Mouse (Mus musculus) thymus, postnatal 14 days (tissue): Measurements from ENCODE around the gene 1600002K03Rik.

ENCODE experiments used
- DNase-seq: peaks from one replicate; pipeline ENCODE4 v3.0.0; 2021

1600002K03Rik gene

DNA sequence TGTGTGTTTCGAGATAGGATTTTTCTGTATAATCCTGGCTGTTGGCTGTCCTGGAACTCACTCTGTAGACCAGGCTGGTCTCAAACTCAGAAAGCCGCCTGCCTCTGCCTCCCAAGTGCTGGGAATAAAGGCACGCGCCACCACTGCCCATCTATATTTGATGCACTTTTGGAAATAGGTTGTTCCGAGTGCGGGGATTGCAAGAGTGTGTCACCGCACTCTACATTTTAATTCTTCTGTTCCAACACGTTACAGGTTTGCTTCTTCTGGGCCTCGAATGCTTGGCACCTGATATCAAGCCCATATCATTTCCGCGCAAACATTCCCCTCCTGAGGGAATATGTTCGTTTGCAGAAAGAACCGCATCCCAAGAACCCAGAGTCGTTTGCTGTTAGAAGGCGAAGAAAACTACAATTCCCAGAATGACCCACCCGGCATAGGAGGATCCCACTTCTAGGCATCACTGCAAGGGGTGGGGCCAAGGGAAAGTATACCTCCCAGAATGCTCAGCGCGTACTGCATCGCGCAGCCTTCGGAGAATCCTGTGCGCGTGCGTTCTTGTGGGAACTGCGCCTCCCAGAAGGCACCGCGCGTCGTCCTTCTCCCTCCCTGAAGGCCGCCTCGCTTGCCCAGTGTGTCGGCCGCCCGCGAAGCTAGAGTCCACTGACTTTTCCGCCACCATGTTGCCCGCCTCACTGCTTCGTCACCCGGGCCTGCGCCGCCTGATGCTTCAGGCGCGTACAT is 30.8 kb upstream of the 1600002K03Rik start:
- DNase-seq: peak; percentile 95

DNA sequence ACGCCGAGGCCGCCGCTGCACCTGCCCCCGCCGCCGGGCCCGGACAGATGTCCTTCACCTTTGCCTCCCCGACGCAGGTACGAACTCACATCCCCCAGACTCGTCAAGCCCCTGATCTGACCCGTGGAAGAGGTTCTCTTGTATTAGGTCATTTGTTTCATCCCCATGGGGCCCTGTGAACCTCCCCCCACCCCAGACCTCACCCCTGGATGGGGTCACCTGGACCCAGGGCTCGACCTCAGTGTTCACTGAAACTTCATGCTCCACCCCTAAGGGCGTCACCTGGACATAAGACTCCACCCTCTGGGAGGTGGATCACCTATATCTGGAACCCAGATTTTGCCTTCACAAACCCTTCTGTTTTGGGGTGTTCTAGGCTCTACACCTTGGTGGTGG is 30.2 kb upstream of the 1600002K03Rik start:
- no peak for DNase-seq

DNA sequence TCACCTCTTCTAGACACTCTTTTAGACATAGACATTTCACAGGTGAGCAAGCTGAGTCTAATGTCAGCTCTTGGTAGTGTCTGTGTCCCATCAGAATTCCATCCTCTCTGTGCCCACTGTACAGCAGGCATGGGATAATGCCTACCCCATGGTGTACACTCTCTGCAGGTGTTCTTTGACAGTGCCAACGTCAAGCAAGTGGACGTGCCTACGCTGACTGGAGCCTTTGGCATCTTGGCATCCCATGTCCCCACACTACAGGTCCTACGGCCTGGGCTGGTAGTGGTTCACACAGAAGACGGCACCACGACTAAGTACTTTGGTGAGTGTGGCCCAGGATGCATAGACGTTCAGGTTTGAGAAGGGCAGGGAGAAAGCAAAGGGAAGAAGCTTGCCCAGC is 29.1 kb upstream of the 1600002K03Rik start:
- no peak for DNase-seq

DNA sequence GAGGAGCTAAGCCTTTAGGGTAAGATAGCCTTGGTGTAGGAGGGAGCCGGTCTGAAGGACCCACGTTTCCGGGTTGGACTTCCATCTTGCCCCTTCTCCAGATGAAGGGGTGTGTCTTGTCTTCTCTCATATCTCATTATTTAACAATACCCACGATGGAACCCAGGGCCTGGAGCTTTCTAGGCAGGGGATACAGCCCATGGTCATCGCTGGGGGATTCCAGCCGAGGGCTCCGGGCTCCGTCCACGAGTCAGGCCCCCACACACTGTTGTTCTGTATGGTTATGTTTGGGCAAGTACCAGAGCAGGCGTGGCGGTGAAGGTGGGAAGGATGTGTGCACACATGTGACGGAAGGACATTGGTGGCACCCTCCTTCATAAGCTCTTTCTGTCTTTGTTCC is 28.6 kb upstream of the 1600002K03Rik start:
- DNase-seq: no peak

DNA sequence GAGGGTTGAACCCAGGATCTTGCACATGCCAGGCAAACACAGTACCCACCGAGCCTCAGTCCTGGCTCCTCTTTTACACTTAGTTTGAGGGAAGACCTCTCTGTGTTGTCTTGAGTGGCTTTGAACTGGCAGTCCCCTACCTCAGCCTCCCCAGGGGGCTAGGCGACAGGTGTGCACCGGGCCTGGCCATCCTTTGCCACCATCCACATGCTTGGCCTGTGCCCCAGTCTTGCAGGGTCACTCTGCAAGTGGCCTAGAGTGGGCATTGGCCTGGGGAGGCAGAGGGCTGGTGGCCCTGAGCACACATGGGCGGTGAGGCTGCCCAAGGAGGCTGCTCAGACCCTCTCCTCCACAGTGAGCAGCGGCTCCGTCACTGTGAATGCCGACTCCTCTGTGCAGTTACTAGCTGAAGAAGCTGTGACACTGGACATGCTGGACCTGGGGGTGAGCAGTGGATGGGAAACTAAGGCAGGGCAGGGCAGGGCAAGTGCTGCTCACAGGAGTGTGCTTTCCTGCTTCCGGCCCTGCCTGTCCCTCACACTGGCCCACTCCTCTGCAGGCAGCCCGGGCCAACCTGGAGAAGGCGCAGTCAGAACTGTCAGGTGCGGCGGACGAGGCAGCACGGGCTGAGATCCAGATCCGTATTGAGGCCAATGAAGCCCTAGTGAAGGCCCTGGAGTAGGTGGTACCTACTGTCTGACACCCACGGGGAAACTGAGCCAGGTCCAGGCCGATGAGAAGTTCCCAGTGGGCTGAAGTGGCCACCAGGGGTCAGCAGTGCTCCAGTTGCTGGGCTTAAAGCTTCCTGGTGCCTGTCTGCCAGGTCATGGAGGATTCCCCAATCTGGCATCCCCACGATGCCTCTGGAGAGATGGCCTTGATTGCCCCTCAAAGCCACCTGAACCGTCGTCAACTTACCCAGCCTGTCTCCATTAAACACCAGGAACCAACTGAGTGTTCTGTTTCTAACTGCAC is 27.6 kb upstream of the 1600002K03Rik start:
- peak; percentile 83 for DNase-seq

DNA sequence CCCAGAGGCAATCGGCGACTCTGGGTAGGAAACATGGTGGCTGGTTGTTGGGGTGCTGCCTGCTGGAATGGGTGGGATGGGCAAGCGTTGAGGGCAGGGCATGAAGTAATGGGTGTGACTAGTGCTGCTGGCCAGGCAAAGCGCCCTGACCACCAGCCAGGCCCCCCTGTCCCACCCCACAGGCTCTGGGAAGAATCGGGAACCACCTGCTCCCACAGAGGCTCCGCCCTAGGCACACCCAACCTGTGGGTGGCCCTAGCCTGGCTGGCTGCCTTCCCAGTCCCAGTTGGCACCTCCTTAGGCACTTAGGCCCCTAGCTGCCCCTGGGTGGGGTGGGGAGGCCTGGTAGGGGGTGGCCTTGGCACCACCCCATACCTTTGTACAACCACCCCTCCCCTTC is 26.8 kb upstream of the 1600002K03Rik start:
- DNase-seq: no peak

DNA sequence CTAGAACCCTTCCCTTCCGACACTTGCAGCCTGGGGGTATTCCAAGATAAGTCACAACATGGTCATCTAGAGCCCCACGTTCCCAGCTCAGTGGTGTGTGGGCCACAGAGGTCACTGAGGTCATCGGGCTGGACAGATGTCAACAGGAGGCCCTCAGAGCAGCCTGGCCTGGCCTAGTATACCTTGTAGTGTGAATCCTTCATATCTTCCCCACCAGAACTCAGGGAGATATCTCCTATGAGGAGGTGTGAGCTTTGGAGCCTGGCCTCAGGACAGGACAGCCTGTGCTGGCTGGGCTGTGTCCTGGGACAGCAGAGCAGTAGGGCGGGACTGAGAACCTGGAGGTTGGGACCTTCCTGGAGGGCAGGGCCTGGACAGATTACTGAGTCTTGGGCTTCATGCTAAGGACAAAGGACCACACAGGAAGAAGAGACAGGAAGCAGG is 26.2 kb upstream of the 1600002K03Rik start:
- DNase-seq: no peak

DNA sequence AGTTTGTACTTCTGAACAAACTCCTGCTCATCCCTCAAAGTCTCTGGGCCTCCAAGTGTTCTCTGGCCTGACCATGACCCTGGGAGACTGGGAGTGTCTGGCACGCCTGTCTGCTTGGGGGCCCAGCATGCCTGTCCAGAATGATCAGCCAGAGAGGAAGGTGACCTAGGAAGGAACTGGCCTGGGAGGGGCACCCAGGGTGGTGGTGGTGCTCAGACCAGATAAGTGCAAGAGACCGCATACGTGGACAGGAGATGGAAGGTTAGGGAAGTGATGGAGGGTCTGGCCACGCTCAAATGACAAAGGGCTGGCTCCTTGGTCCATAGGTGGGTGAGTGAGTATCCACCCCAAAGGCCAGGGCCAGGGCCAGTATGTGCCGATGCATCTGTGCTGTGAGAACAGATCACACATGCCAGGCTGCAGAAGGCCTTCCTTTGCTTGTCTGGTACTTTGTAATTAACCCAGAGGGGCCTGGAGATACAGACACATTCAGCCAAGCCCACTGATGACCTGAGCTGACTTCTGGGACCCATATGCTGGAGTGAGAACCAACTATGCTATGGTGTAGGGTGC is 25.5 kb upstream of the 1600002K03Rik start:
- DNase-seq: no peak

DNA sequence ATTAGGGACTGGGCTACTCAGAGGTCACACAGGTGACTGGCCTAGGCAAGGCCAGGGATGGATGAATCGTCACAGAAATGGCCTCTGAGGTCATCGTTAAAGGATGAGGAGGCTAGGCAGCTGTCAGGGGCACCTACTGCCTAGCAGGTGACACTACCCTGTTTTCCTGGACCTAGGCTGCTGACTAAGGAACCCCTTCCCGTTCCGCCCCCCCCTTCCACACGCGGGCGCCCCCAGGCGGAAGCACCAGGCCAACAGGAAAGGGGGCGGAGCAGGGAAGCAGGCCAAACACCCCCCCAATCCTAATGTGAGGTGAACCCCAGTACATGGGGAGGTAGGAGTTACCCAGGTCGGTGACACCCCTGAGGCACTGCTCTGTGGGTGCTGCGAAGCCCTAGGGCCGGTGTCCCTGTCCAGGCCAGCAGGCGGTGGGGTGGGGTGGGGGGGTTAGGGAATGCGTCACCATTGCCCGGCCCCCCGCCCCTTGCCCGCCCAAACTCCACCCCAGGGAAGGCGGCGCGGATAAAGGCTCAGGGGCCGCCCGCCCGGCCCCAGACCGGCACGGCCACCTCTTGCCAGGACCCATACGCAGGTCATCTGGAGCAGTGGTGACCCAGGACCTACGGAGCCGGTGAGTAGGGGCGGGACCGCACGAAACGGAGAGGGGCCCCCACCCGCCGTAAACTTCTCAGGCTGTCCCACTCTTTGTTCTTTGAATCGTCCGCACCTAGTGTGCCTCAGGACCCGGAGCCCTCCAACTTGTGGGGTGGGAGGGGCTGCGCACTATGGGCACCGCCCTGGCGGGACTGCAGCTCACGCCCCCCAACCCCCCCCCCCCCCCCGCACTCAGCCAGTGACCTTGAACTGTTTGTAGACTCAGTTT is 24.8 kb upstream of the 1600002K03Rik start, which contains the start of gene Midn:
Gene Midn (plus strand): TSS at position 554 of the 883 bp plus-strand sequence.
- peak; percentile 81 for DNase-seq

DNA sequence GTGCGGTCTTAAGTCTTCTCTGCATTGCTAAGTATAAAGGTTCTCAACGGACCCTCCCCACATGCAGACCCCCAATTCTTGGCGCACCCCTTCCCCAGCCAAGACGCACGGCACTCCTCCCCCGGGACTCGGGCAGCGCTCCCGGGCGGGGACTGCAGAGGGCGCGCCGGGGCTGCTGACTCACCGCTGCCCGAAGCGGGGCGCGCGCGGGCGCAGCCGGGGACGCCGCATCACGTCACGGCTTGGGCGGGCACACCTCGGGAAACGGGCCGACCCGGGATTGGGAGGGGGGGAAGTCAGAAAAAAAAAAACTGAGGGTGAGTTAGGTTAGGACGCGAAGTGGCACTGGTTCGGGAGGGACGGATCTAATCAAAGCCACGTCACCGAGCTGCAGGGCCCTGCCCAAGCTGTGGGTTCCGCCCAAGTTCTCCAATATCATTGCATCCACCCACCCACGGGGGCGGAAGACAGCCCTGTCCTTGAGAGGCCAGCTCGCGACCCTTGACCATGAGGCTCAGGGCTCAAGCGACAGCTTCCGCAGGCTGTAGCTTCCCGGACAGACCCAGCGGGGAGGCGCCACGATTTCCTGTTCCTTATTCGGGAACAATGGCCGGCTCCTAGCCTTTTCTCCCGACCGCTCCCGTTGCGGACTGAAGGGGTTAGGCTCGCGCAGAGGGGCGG is 24.0 kb upstream of the 1600002K03Rik start:
- DNase-seq: peak; percentile 96

DNA sequence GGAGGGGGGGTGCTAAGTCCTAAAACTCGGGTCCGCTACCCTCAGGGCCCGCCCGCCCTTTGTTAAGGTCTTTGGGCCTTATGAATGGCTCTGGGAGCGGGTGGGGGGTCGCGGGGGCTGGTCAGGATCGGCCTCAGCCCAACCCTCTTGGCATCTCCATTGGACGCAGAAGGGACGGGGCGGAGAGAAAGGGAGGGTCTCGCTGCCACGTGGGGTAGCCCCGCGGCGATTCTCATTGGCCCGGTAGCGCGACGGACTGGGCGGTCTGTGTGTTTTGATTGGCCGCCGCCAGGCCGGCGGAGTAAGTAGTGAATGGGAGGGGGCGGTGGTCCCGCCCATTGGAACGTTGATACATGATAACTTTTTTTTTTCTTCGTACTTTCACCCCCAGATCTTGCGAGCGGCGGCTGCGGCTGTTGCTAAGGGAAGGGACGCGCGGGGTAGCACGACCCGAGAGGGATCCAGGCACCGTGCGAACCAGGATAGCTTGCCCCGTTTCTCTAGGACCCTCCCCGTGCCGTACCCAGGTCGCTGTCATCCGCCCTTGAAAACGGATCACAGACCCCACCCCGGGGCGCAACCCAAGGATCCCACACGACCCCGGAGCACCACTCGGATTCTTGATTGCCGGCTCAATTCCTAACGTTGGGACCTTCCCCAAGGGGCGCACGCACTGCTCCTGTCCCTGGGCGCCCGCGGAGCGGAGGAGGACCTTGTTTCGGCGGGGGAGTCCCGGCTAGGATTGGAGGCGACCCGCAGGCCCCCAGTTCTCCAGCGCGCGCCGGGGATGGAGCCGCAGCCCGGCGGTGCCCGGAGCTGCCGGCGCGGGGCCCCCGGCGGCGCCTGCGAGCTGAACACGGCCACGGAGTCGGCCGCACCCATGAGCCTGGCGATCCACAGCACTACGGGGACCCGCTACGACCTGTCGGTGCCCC is 23.2 kb upstream of the 1600002K03Rik start:
- peak; percentile 98 for DNase-seq

DNA sequence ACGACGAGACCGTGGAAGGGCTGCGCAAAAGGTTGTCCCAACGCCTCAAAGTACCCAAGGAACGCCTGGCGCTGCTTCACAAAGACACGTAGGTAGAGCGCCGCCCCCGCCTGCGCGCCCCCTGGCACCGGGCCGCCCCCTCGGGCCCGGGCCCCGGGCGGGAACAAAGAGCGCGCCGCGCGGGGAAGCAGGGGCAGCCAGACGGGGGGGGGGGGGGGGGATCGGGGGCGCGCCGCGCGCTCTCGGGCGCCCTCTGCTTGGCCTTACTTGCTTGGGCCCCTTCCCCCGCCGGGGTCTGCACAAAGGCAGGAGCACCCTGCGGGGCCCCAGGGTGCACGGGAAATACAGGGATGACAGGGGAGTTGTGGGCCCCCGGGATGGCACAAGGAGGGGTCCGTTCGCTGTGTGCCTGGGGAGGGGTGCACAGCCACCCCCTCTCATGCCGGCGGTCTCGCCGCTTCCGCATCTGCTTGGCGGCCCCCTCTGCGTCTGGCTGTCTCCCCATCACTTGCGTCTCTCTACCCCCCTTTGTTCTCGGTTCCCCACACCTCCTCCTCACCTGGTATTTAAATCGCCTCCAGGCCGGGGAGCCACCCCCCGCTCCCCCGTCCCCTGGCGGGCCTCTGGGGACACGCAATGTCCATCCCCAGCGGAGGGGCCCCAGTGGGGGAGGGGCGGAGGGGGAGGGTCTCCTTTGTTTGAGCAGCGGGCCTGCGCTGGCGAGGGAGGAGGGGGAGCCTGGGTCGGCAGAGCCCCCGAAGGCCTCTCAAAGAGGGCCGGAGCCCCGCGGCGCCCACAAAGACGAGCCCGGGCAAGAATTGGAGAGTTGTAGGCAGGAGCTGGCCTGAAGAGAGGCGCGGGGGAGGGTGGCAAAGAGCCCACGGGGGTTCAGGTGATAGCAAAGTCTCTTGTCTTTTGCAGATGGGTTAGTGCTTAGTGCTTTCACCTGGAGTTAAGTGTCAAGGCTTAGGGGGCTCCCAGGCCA is 22.2 kb upstream of the 1600002K03Rik start:
- DNase-seq: peak; percentile 91

DNA sequence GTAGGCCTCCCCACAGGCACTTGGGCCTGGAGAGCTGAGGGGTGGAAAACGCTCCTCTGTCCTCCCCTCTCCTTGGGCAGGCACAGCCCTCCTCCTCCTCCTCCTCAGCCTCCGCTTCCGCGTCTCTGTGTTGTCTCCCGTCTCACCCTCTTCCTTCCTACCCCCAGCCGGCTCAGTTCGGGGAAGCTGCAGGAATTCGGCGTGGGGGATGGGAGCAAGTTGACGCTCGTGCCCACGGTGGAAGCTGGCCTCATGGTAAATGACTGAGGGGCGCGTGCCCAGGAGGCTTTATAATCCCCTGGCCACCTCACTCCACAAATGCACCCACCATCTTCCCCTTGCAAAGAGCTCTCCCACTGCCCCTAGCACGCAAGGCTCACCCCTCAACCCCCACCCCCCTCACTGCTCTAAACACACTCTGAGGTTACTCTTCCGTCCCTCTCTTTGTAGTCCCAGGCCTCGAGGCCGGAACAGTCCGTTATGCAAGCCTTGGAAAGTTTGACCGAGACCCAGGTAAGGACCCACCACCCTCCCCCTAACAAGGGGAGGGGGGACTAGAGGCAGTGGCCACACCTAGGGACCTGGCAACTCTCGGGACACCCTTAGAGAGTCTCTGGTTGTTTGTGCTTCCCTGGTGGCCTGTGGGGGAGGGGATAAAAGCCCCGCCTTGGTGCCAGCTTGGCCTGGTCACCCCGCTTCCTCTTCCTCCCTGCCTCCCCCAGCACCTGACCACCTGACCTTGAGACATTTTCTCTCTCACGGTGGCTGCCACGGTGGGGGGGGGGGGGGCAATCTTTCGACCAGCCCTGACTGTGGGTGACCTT is 21.3 kb upstream of the 1600002K03Rik start:
- DNase-seq: peak; percentile 79

DNA sequence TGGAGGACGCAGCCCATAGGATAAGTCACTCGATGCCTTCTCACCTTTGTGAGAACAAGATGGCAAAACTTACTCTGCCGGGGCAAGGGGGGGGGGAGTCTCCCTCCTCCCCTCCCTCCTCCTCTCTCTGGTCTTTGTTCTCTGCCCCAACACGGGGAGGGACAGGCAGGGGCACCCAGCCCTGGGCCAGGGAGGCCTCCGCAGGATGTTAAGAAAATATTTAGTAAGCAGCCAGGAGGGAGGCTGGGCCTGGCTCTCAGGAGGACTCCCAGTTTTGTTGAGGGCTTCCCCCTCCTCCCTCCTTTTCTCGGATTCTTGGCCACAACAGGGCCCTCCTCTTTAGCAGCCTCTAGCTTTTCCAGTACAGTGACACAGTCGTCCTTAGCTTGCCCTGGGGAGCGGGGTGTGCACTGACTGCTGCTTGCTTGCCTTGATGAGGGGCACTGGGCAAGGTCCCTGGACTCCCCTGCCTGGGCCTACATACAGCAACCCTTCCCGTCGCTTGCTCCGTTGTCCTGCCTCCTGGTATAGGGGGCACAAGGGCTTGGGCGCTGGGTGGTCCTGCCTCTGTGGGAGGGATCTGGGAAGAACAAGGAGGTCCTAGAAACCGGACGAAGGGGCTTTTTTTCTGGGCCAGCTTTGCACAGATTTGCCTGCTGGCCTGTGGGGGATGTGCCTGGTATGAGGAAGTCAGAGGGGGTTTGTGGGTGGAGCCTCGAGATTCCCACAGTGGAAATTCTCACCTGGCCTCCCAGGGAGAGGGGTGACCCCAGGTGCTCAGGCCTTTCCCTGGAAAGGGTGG is 20.5 kb upstream of the 1600002K03Rik start:
- peak; percentile 58 for DNase-seq

DNA sequence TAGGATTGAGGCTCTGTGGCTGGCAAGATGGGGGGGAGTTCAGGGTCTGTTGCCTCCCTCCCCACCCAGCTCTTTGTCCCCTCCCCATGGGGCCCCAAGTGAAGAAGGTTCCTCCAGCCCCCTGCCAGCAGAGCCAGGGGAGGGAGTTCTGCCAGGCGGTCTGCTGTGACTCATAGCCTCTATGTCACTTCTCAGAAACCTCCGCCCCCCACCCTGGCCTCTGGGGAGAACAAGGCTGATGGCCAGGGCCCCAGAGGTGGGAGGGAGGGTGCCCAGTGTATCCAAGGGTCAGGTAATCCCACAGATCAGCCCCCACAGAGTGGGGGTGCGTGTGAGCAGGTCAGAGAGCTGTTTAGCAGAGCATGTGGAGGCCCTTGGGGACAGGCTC is 19.9 kb upstream of the 1600002K03Rik start:
- DNase-seq: peak; percentile 42

DNA sequence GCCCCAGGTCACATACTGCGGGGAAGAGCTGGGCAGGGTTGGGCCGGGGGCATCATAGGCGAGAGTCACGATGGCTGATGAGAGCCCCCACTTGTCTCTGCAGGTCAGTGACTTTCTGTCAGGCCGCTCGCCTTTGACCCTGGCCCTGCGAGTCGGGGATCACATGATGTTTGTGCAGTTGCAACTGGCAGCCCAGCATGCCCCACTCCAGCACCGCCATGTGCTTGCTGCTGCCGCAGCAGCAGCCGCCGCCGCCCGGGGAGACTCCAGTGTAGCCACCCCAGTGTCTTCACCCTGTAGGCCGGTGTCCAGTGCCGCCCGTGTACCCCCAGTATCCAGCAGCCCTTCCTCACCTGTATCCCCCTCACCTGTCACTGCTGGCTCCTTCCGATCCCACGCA is 19.0 kb upstream of the 1600002K03Rik start:
- no peak for DNase-seq

DNA sequence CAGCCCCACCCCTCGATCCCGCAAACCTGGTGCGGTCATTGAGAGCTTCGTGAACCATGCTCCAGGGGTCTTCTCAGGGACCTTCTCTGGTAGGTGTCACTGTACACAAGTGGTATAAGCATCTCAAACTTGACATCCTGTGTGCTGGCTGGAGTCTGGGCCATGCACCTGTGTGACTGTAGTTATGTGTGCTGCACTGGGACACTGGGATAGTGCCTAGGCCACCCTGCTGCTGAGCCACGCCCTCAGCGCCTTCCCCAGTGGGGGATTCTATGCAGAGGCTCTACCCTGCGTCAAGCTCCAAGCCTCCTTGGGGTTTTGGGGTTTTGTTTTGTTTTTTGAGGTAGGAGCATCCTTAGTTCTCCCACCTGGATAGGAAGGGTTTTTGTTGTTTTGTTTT is 18.4 kb upstream of the 1600002K03Rik start:
- no peak for DNase-seq

DNA sequence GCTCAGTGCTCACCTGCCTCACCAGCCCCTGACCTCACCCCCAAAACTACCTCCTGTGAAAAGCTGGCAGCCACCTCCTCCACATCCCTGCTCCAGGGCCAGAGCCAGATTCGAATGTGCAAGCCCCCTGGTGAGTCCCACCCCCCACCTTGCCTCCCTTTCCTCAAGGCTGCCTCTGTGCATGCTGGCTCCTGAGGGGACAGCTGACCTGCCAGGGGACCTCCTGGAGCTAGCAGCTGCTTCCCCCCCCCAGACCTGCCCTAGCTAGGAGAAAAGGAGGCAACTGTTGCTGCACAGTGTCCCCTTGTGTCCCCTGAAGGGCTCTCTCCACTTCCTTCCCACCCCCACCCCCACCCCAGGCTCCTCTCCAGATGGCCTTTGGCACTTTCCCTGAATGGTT is 17.5 kb upstream of the 1600002K03Rik start:
- no peak for DNase-seq
